Mouse (Mus musculus) liver, embryonic 11.5 days (tissue): ENCODE measurements around the gene Gvin1. TPM values are rescaled to one million over a fixed set of nuclear protein-coding genes. Genes with fewer than 3 reads are reported as not detected.
"Not testable (repeated sequence)": the region's sequence is repeated elsewhere in the genome, so short reads cannot be mapped to it uniquely, and the experiment has no call there.

Source experiments
- ATAC-seq: fragments of 200-750 bp; cut with Nextera tagmentation; replicated peaks from 2 replicates; pipeline ENCODE4 v1.8.0; 2017; ENCODE audit warnings: moderate number of reproducible peaks, mild to moderate bottlenecking, moderate TSS enrichment, moderate library complexity; ENCODE audit not compliant: low FRiP score
- DNase-seq: peaks from one replicate; pipeline ENCODE4 v3.0.0-alpha.2; 2017; ENCODE audit warnings: low spot score
- H3K27ac ChIP-seq: fragments of 300-500 bp; sonication (generic); 2 replicates; pipeline ENCODE4 v1.5.1; 2014; ENCODE audit warnings: mild to moderate bottlenecking, low read depth, low read length, control low read depth
- H3K27me3 ChIP-seq: fragments of 300-500 bp; sonication (generic); replicated peaks from 2 replicates; pipeline ENCODE4 v1.6.1; 2014; ENCODE audit warnings: low read length, mixed read lengths; ENCODE audit not compliant: control insufficient read depth, insufficient read depth
- H3K36me3 ChIP-seq: fragments of 300-500 bp; sonication (generic); 2 replicates; pipeline ENCODE4 v1.6.1; 2014; ENCODE audit warnings: mild to moderate bottlenecking, low read length, moderate library complexity, mixed read lengths; ENCODE audit not compliant: control insufficient read depth, insufficient read depth
- H3K4me1 ChIP-seq: fragments of 300-500 bp; sonication (generic); replicated peaks from 2 replicates; pipeline ENCODE4 v1.6.1; 2014; ENCODE audit warnings: low read length, mixed read lengths; ENCODE audit not compliant: control insufficient read depth, insufficient read depth
- H3K4me2 ChIP-seq: fragments of 300-500 bp; sonication (generic); 2 replicates; pipeline ENCODE4 v1.6.1; 2014; ENCODE audit warnings: mild to moderate bottlenecking, control low read depth, moderate library complexity
- H3K4me3 ChIP-seq: fragments of 300-500 bp; sonication (generic); 2 replicates; pipeline ENCODE4 v1.5.1; 2014; ENCODE audit warnings: low read depth, low read length, control low read depth
- H3K9ac ChIP-seq: fragments of 300-500 bp; sonication (generic); 2 replicates; pipeline ENCODE4 v1.6.1; 2014; ENCODE audit warnings: low read depth, low read length, control low read depth
- H3K9me3 ChIP-seq: fragments of 300-500 bp; sonication (generic); 2 replicates; pipeline ENCODE4 v1.6.1; 2016; ENCODE audit warnings: low read length, inconsistent platforms, mixed read lengths; ENCODE audit not compliant: control insufficient read depth
- WGBS: fragments of 180-500 bp; shearing (Covaris S2); extraction: QIAGEN DNeasy Blood & Tissue Kit; methylation state at CpG from one replicate; pipeline ENCODE4 v1.1.7; 2014; 5-methylcytosine and 5-hydroxymethylcytosine counted together
- polyA plus RNA-seq: library from polyadenylated mRNA; unstranded; fragments of >200 nt; fragmentation: Nextera tagmentation; extraction: Ambion mirVana; gene quantifications from 2 replicates; pipeline ENCODE4 v1.2.1, GENCODE M21; 2014

Gene Gvin1
- polyA plus RNA-seq, 1 experiment from 2014 or later, result 0.29 TPM

- no peak overlapping the region for H3K4me2 ChIP-seq
- WGBS, result 63% methylated on average over 2 of the region's 2 CpGs
Observed at GRCm38 (mm10) chr7:106235596-106235995, 20.5 kb upstream of the Gvin1 start.

DNA sequence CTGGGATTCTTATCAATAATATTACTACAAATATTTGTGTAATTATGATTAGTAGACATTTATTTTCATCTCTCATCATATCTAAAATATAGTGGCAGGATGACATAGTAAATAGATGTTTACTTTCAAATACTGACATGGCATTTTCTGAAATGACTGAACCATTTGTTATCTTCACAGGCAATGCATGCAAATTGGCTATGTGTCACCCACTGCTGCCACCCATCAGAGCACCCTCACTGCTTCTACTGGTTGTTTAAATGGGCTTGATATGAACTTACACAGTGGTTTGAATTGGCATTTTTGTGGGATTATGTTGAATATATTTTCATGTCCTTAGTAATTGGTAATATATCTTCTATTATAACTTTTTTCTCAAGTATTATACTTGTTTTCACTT, 784 bp upstream of the Gvin1 start:
- H3K36me3 ChIP-seq, H3K9me3 ChIP-seq, H3K4me1 ChIP-seq, H3K9ac ChIP-seq, H3K27me3 ChIP-seq, ATAC-seq, H3K4me2 ChIP-seq, H3K27ac ChIP-seq, DNase-seq, H3K4me3 ChIP-seq: not testable (repeated sequence)

More at GRCm38 (mm10) chr7:106235596-106235995, 20.5 kb upstream of the Gvin1 start:
- Histone ChIP-seq H3K4me1 (no peaks in the 10 kb centered on the region), H3K9me3 (no peaks in the 10 kb centered on the region), H3K27me3 (no peaks in the 10 kb centered on the region), H3K9ac (no peak overlapping the region), H3K4me3 (no peak overlapping the region), H3K36me3 (no peaks in the 10 kb centered on the region), H3K27ac (no peak overlapping the region)
- 0 out of 2 replicates have a peak, but pooled peaks have one; percentile 29 for ATAC-seq
- DNase-seq, result no peak

GRCm38 (mm10) chr7:106213770-106214169, 1.4 kb downstream of the Gvin1 start:
- H3K9ac ChIP-seq, H3K4me2 ChIP-seq, H3K4me1 ChIP-seq, H3K4me3 ChIP-seq, DNase-seq, H3K36me3 ChIP-seq, H3K27me3 ChIP-seq, H3K9me3 ChIP-seq, H3K27ac ChIP-seq: not testable (repeated sequence)
- ATAC-seq, result peak; percentile 81
- no CpG with 5 or more reads among the region's 4 CpGs for WGBS

DNA sequence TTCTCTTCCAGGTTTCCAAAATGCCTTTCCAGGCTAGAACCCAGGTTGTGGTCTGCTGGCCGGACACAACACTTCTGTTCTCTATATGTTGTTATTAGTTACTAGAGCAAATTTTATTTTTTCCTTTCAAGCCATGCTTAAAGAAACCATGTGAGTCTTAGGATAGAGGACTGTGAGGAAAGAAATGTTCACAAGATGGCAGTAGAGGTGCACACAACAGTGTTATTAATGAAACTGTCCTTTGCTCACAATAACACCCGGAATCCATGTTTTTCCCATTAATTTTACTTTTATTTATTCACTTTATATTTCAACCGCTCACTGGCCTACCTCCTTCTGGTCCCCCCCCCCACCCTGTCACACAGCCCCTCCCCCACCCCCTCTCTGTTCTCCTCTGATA, 8.5 kb downstream of the Gvin1 start:
- H3K27ac ChIP-seq, H3K36me3 ChIP-seq, H3K4me3 ChIP-seq, H3K9me3 ChIP-seq, DNase-seq, H3K4me2 ChIP-seq, H3K4me1 ChIP-seq, H3K9ac ChIP-seq, H3K27me3 ChIP-seq: not testable (repeated sequence)
- WGBS, result 76% methylated on average over 2 of the region's 3 CpGs
- ATAC-seq, result peak; percentile 77

GRCm38 (mm10) chr7:106177065-106177464, 38.1 kb downstream of the Gvin1 start:
- DNase-seq, H3K9ac ChIP-seq, H3K27ac ChIP-seq, H3K4me1 ChIP-seq, ATAC-seq, H3K27me3 ChIP-seq, H3K4me2 ChIP-seq, H3K9me3 ChIP-seq, H3K4me3 ChIP-seq, H3K36me3 ChIP-seq: not testable (repeated sequence)

- H3K9ac ChIP-seq, DNase-seq, H3K4me2 ChIP-seq, H3K4me1 ChIP-seq, H3K27me3 ChIP-seq, H3K4me3 ChIP-seq, H3K27ac ChIP-seq, H3K36me3 ChIP-seq, H3K9me3 ChIP-seq: not testable (repeated sequence)
- WGBS, result no CpG with 5 or more reads among the region's 2 CpGs
- ATAC-seq, result peak; percentile 63
Observed at GRCm38 (mm10) chr7:106145013-106145754, 69.9 kb downstream of the Gvin1 start.

DNA sequence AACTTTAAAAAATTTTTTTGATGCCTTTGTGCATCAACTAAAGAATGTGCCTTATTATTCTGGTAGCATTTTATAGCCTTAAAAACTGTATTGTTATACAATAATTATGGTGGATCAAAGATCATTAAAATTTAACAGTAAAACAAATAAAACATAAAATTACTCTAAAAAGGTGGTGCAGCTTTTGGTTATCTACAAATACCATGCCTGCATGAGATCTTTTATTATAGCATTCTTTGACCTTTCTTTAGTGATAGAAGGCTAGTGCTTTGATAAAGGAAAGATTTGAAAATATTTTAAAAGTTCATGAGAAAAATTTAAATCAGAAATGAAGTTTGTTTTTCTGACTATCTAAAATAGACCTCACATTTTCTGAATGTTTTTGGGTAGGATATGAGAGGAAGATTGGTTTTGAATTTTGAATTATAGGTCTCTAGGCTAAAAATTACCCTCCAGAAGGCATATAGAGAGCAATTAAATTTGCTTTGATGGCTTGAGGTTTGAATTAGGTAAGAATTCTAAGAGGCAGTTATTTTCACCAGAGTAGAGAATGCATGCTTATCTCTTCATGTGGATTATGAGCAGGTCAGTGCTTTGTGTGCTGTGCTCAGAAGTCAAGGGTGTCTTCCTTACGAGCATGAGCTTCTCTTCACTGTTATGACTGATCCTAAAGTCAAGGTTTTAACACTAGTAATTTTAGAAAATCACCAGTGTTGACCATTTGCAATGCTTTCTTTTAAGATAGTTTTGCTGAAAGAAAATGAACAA, 73.8 kb downstream of the Gvin1 start:
- H3K36me3 ChIP-seq, H3K4me3 ChIP-seq, H3K4me2 ChIP-seq, ATAC-seq, DNase-seq, H3K9me3 ChIP-seq, H3K27ac ChIP-seq, H3K9ac ChIP-seq, H3K4me1 ChIP-seq, H3K27me3 ChIP-seq: not testable (repeated sequence)
- WGBS, result no CpG with 5 or more reads among the region's 1 CpGs

GRCm38 (mm10) chr7:106117090-106117948, 97.8 kb downstream of the Gvin1 start:
- DNase-seq, H3K4me3 ChIP-seq, H3K9ac ChIP-seq, H3K4me1 ChIP-seq, H3K4me2 ChIP-seq, H3K9me3 ChIP-seq, H3K36me3 ChIP-seq, H3K27me3 ChIP-seq, ATAC-seq, H3K27ac ChIP-seq: not testable (repeated sequence)
- WGBS, result no CpG with 5 or more reads among the region's 2 CpGs
